Mouse (Mus musculus) myocyte (in vitro differentiated cells): ENCODE measurements around the gene Snap47. TPM values are rescaled to one million over a fixed set of nuclear protein-coding genes. Genes with fewer than 3 reads are reported as not detected.

Experiments
- H3K27me3 ChIP-seq: one replicate; pipeline ENCODE4 v1.6.1; 2011; ENCODE audit not compliant: control insufficient read depth, insufficient read depth, insufficient read length
- H3K36me3 ChIP-seq: one replicate; pipeline ENCODE4 v1.6.1; 2011; ENCODE audit not compliant: control insufficient read depth, insufficient read depth
- H3K4me2 ChIP-seq: one replicate; pipeline ENCODE4 v1.6.1; 2011; ENCODE audit warnings: low read depth, control low read depth
- H3K4me3 ChIP-seq: one replicate; pipeline ENCODE4 v1.5.1; 2011; ENCODE audit warnings: mild to moderate bottlenecking, control low read depth, moderate library complexity
- H3K79me2 ChIP-seq: one replicate; pipeline ENCODE4 v1.6.1; 2011; ENCODE audit not compliant: control insufficient read depth, insufficient read depth
- H3ac ChIP-seq: one replicate; pipeline ENCODE4 v1.6.1; 2011; ENCODE audit not compliant: control insufficient read depth, insufficient read length
- CEBPB ChIP-seq: IDR thresholded peaks from 2 replicates; pipeline ENCODE4 v1.6.1; 2011; ENCODE audit warnings: mild to moderate bottlenecking, moderate library complexity; ENCODE audit not compliant: poor library complexity, insufficient read depth, severe bottlenecking
- E2F4 ChIP-seq: IDR thresholded peaks from one replicate; pipeline ENCODE4 v1.6.1; 2011; ENCODE audit warnings: mild to moderate bottlenecking, control low read depth, moderate library complexity; ENCODE audit not compliant: insufficient read depth
- MAX ChIP-seq: IDR thresholded peaks from one replicate; pipeline ENCODE4 v1.6.1; 2011; ENCODE audit warnings: low read depth, mild to moderate bottlenecking, control low read depth
- MYOD1 ChIP-seq, 3 experiments: IDR thresholded peaks; one replicate each; pipeline ENCODE4 v1.6.1; 2011; ENCODE audit warnings: control low read depth in 2 of 3, low read depth in 2 of 3, mild to moderate bottlenecking in 2 of 3, moderate library complexity in 1 of 3; ENCODE audit not compliant: insufficient read length in 2 of 3, control insufficient read depth in 1 of 3
- MYOG ChIP-seq, 3 experiments: IDR thresholded peaks; one replicate each; pipeline ENCODE4 v1.6.1; 2011; ENCODE audit warnings: control low read depth in 2 of 3, low read depth in 2 of 3, mild to moderate bottlenecking in 2 of 3; ENCODE audit not compliant: insufficient read length in 2 of 3, control insufficient read depth in 1 of 3, insufficient read depth in 1 of 3
- POLR2A ChIP-seq: IDR thresholded peaks from one replicate; pipeline ENCODE4 v1.6.1; 2011; ENCODE audit warnings: low read depth, mild to moderate bottlenecking, control low read depth, moderate library complexity; ENCODE audit not compliant: insufficient read length
- POLR2AphosphoS2 ChIP-seq: IDR thresholded peaks from one replicate; pipeline ENCODE4 v1.6.1; 2011; ENCODE audit warnings: low read depth, control low read depth; ENCODE audit not compliant: insufficient read length
- REST ChIP-seq: IDR thresholded peaks from one replicate; pipeline ENCODE4 v1.6.1; 2011; ENCODE audit warnings: mild to moderate bottlenecking, control low read depth, moderate library complexity; ENCODE audit not compliant: insufficient read depth, insufficient read length
- SRF ChIP-seq: IDR thresholded peaks from one replicate; pipeline ENCODE4 v1.6.1; 2011; ENCODE audit warnings: low read depth; ENCODE audit not compliant: control insufficient read depth, insufficient read length
- TCF12 ChIP-seq: IDR thresholded peaks from one replicate; pipeline ENCODE4 v1.6.1; 2011; ENCODE audit warnings: mild to moderate bottlenecking, control low read depth; ENCODE audit not compliant: poor library complexity, insufficient read depth, severe bottlenecking
- TCF3 ChIP-seq: IDR thresholded peaks from one replicate; pipeline ENCODE4 v1.6.1; 2011; ENCODE audit warnings: low read depth, control low read depth; ENCODE audit not compliant: insufficient read length
- USF1 ChIP-seq: IDR thresholded peaks from one replicate; pipeline ENCODE4 v1.6.1; 2011; ENCODE audit warnings: low read depth, mild to moderate bottlenecking, control low read depth, moderate library complexity
- polyA plus RNA-seq: library from polyadenylated mRNA; unstranded; fragments of >200 nt; fragmentation: generic; extraction: Trizol; gene quantifications from one replicate; pipeline ENCODE4 v1.2.1, GENCODE M21; 2012; ENCODE audit warnings: missing spikeins

Gene Snap47
- polyA plus RNA-seq, 1 experiment = 67.2 TPM

DNA sequence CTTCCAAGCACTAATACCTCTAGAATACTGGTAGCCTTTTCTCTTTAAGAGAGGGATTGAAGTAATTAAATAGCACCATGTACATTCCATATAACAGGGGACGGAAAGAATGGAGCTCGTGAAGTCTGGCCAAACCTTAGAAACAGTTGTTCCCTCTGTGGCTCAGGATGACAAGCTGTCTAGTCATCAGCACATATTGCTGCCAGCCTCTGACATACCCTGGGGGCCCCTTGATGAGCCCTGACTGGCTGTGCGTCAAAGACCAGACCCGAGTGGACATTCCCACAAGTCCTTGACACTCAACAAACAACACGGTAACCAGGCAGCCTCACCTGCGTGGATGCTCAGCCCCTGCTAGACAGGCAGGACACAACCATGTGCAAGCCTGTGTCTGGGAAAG is 38.9 kb downstream of the Snap47 start:
- TF ChIP-seq MYOD1 (IDR thresholded peaks at IDR 0.05; ENCODE audit: control insufficient read depth in 1 of 3, insufficient read length in 2 of 3, low read depth in 2 of 3) (peak in 2 of 3 experiments; percentile 63 to 75), MYOG (IDR thresholded peaks at IDR 0.05; ENCODE audit: control insufficient read depth in 1 of 3, insufficient read depth in 1 of 3, insufficient read length in 2 of 3, low read depth in 2 of 3) (peak; percentile 35 to 78 (median 40)), CEBPB (no peak)
- Histone ChIP-seq H3K27me3 (no peaks in the 10 kb centered on the region), H3K79me2 (no peaks in the 10 kb centered on the region), H3K4me2 (peak overlapping the region; percentile 39), H3K4me3 (no peak overlapping the region), H3ac (no peak overlapping the region), H3K36me3 (peaks cover 10% of the 10 kb centered on the region)

GRCm38 (mm10) chr11:59410851-59411250 is 40.1 kb downstream of the Snap47 start:
- H3ac ChIP-seq = no peak overlapping the region
- H3K4me3 ChIP-seq = no peak overlapping the region
- TF ChIP-seq POLR2A (no peak), MYOD1 (IDR thresholded peaks at IDR 0.05; ENCODE audit: control insufficient read depth in 1 of 3, insufficient read length in 2 of 3, low read depth in 2 of 3) (no peak), TCF12 (no peak), E2F4 (no peak), POLR2AphosphoS2 (no peak), SRF (no peak), MAX (no peak)
- H3K27me3 ChIP-seq = no peaks in the 10 kb centered on the region
- peaks cover 10% of the 10 kb centered on the region for H3K36me3 ChIP-seq
- peak overlapping the region; percentile 36 for H3K4me2 ChIP-seq
- H3K79me2 ChIP-seq = no peaks in the 10 kb centered on the region

GRCm38 (mm10) chr11:59405761-59406160 is 45.2 kb downstream of the Snap47 start:
- Histone ChIP-seq H3ac (no peak overlapping the region), H3K4me3 (no peak overlapping the region), H3K79me2 (no peaks in the 10 kb centered on the region), H3K36me3 (peaks cover 10% of the 10 kb centered on the region), H3K4me2 (no peak overlapping the region), H3K27me3 (no peaks in the 10 kb centered on the region)
- no peak for TF ChIP-seq MYOG (IDR thresholded peaks at IDR 0.05; ENCODE audit: control insufficient read depth in 1 of 3, insufficient read depth in 1 of 3, insufficient read length in 2 of 3, low read depth in 2 of 3)
- TF ChIP-seq SRF = no peak
- TF ChIP-seq MAX = no peak
- TF ChIP-seq REST = no peak
- TF ChIP-seq USF1 = no peak

DNA sequence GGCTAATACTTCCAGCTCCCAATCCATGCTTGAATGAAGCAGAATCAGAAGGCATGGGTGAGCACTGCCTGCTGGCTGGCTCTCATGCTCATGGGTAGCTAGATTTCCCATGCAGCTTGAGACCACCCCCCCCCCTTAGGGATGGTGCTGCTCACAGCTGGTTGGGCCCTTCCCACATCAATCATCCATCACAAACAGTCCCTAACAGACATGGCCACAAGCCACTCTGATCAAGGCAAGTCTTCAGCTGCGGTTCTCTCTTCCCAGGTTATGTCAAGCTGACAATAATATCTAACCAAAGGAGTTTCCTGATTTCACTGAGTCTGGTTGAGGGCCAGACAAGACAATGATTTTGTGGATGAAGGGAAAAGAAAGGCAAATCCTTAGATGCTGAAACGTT is 50.1 kb downstream of the Snap47 start:
- H3K79me2 ChIP-seq = no peaks in the 10 kb centered on the region
- no peak overlapping the region for H3K4me3 ChIP-seq
- TF ChIP-seq MYOG (IDR thresholded peaks at IDR 0.05; ENCODE audit: control insufficient read depth in 1 of 3, insufficient read depth in 1 of 3, insufficient read length in 2 of 3, low read depth in 2 of 3) = no peak
- TF ChIP-seq POLR2A = no peak
- no peak for TF ChIP-seq TCF12
- TF ChIP-seq REST = no peak
- TF ChIP-seq SRF = no peak
- no peak for TF ChIP-seq USF1
- no peak for TF ChIP-seq MAX
- TF ChIP-seq POLR2AphosphoS2 = no peak
- no peak for TF ChIP-seq E2F4
- TF ChIP-seq TCF3 = no peak
- TF ChIP-seq MYOD1 (IDR thresholded peaks at IDR 0.05; ENCODE audit: control insufficient read depth in 1 of 3, insufficient read length in 2 of 3, low read depth in 2 of 3) = no peak
- TF ChIP-seq CEBPB = no peak
- no peak overlapping the region for H3K4me2 ChIP-seq
- H3K27me3 ChIP-seq = no peaks in the 10 kb centered on the region
- no peaks in the 10 kb centered on the region for H3K36me3 ChIP-seq
- no peak overlapping the region for H3ac ChIP-seq

GRCm38 (mm10) chr11:59399830-59400229 is 51.2 kb downstream of the Snap47 start:
- H3ac ChIP-seq = no peak overlapping the region
- H3K36me3 ChIP-seq = no peaks in the 10 kb centered on the region
- H3K27me3 ChIP-seq = no peaks in the 10 kb centered on the region
- no peak overlapping the region for H3K4me2 ChIP-seq
- no peak for TF ChIP-seq TCF12
- TF ChIP-seq TCF3 = no peak
- TF ChIP-seq POLR2AphosphoS2 = no peak
- no peak for TF ChIP-seq POLR2A
- no peak for TF ChIP-seq REST
- peak in 1 of 3 experiments; percentile 30 for TF ChIP-seq MYOG (IDR thresholded peaks at IDR 0.05; ENCODE audit: control insufficient read depth in 1 of 3, insufficient read depth in 1 of 3, insufficient read length in 2 of 3, low read depth in 2 of 3)
- TF ChIP-seq MYOD1 (IDR thresholded peaks at IDR 0.05; ENCODE audit: control insufficient read depth in 1 of 3, insufficient read length in 2 of 3, low read depth in 2 of 3) = no peak
- TF ChIP-seq SRF = no peak
- H3K4me3 ChIP-seq = no peak overlapping the region
- no peaks in the 10 kb centered on the region for H3K79me2 ChIP-seq
